Comparison of ENCODE assay signal across 13 mouse cellular contexts in the genomic region with DNA sequence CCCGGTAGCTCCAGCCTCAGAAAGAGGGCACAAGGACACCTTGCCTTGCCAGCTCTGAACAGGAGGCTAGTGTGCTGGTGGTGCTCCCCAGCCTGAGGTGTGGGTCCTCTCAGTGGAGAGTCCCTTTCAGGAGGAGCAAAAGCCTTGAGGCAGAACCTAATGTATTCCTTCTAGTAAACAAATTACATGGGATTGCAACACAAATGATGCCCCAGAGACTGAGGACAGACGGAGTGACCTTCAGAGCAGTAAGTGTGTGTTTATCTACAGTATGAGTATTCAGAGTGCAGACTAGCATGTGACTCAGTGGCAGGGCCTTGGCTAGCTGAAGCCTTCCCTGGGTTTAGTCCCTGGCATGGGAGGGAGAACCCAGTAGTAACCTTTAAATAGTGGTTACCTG.
DNase-seq lines count a peak whose midpoint lies in the region; ATAC-seq lines count a peak whose summit lies in the region.
"Had no signal": no experiment of that assay in that cellular context is flagged by ENCODE, and none has a peak within 500 bp of the region (broad histone marks: within the 10 kb centered on the region; RNA-seq: fewer than 3 reads in every experiment).

No protein-coding gene starts in this region.

- no peak overlapping the region for H3K4me3 ChIP-seq in intestine, embryonic 16.5 days (ENCODE audit: low read length)
- no peak overlapping the region for H3K4me3 ChIP-seq in intestine, embryonic 15.5 days (replicated peaks)
- H3K4me3 ChIP-seq in heart, embryonic 11.5 days (ENCODE audit: low read depth, low read length), result no peak overlapping the region
- H3K4me3 ChIP-seq: erythroblast, embryonic 14.5 days had no signal

- H3K4me1 ChIP-seq in intestine, embryonic 16.5 days (ENCODE audit: control insufficient read depth, insufficient read depth, low read length), result no peaks in the 10 kb centered on the region
- H3K4me1 ChIP-seq in intestine, embryonic 15.5 days (replicated peaks), result 0 out of 2 replicates have a peak, but pooled peaks cover 2% of the 10 kb centered on the region
- peaks cover 56% of the 10 kb centered on the region for H3K4me1 ChIP-seq in heart, embryonic 11.5 days (ENCODE audit: control insufficient read depth, insufficient read depth, low read length)

- H3K27ac ChIP-seq in intestine, embryonic 16.5 days (ENCODE audit: low read length), result no peak overlapping the region
- H3K27ac ChIP-seq in intestine, embryonic 15.5 days, result no peak overlapping the region
- H3K27ac ChIP-seq in heart, embryonic 11.5 days (ENCODE audit: low read depth, low read length), result peak overlapping the region; percentile 2

- no peak overlapping the region for H3K9ac ChIP-seq in intestine, embryonic 16.5 days (ENCODE audit: low read depth, low read length)
- H3K9ac ChIP-seq in intestine, embryonic 15.5 days, result no peak overlapping the region
- H3K9ac ChIP-seq in heart, embryonic 11.5 days (ENCODE audit: low read depth, low read length), result no peak overlapping the region

- H3K4me2 ChIP-seq in intestine, embryonic 16.5 days (ENCODE audit: low read depth, low read length), result no peak overlapping the region
- no peak overlapping the region for H3K4me2 ChIP-seq in intestine, embryonic 15.5 days (replicated peaks)
- no peak overlapping the region for H3K4me2 ChIP-seq in heart, embryonic 11.5 days

- peak; percentile 28; the same call in 1 of the 2 replicates for ATAC-seq in intestine, embryonic 16.5 days
- ATAC-seq in intestine, embryonic 15.5 days, result no peak
- no peak for ATAC-seq in heart, embryonic 11.5 days (replicated peaks; ENCODE audit: insufficient number of reproducible peaks, low FRiP score, low TSS enrichment)
- no peak for ATAC-seq in megakaryocyte-erythroid progenitor cell, adult 5-6 weeks (replicated peaks; ENCODE audit: low FRiP score, low TSS enrichment, poor library complexity, severe bottlenecking)
- ATAC-seq: CD4-positive, CD25-positive, alpha-beta regulatory T cell, adult 4 months had no signal

- H3K27me3 ChIP-seq in intestine, embryonic 16.5 days (replicated peaks; ENCODE audit: control insufficient read depth, insufficient read depth, low read length), result no peaks in the 10 kb centered on the region
- H3K27me3 ChIP-seq in intestine, embryonic 15.5 days (replicated peaks), result no peaks in the 10 kb centered on the region
- H3K27me3 ChIP-seq in heart, embryonic 11.5 days (ENCODE audit: control insufficient read depth, insufficient read depth, low read length), result no peaks in the 10 kb centered on the region

- DNase-seq in 3T3-L1 (ENCODE audit: low read depth, low spot score) (peak; percentile 9), adipocyte (ENCODE audit: low spot score) (peak; percentile 35)
- no peak for DNase-seq in embryo, embryonic 11 days
- DNase-seq: cerebellum, adult 18-20 months; kidney, adult 11 months; liver; thymus, postnatal 36 days had no signal

- no peaks in the 10 kb centered on the region for H3K36me3 ChIP-seq in intestine, embryonic 16.5 days (ENCODE audit: control insufficient read depth, insufficient read depth, low read length)
- H3K36me3 ChIP-seq in intestine, embryonic 15.5 days, result no peaks in the 10 kb centered on the region
- 0 out of 2 replicates have a peak, but pooled peaks cover 3% of the 10 kb centered on the region for H3K36me3 ChIP-seq in heart, embryonic 11.5 days (ENCODE audit: control insufficient read depth, insufficient read depth, low read length)

- 70% methylated on average over 2 of the region's 2 CpGs for WGBS in intestine, embryonic 16.5 days
- WGBS in intestine, embryonic 15.5 days, result 73% methylated on average over 2 of the region's 2 CpGs
- 60% methylated on average over 2 of the region's 2 CpGs for WGBS in heart, embryonic 11.5 days (ENCODE audit: insufficient replicate concordance)

- no peaks in the 10 kb centered on the region for H3K9me3 ChIP-seq in intestine, embryonic 16.5 days (ENCODE audit: control insufficient read depth, low read length)
- no peaks in the 10 kb centered on the region for H3K9me3 ChIP-seq in intestine, embryonic 15.5 days
- H3K9me3 ChIP-seq in heart, embryonic 11.5 days (replicated peaks; ENCODE audit: control insufficient read depth, low read length), result no peaks in the 10 kb centered on the region
